Mouse (Mus musculus): ENCODE measurements around the gene D11Wsu47e.

- TF ChIP-seq POLR2A (IDR thresholded peaks at IDR 0.05; ENCODE audit: control insufficient read depth, extremely low read depth, insufficient read depth, low read length, poor library complexity) = no peak
- no peak for TF ChIP-seq CTCF (IDR thresholded peaks at IDR 0.05; ENCODE audit: borderline replicate concordance, control insufficient read depth, extremely low read depth, insufficient read depth, low read length, poor library complexity)
Measured at GRCm38 (mm10) chr11:113711061-113711460, 26.8 kb downstream of the D11Wsu47e start.

All from thymus, adult 2 months (tissue).